24 mouse cellular contexts compared by ENCODE assay signal in the genomic region with DNA sequence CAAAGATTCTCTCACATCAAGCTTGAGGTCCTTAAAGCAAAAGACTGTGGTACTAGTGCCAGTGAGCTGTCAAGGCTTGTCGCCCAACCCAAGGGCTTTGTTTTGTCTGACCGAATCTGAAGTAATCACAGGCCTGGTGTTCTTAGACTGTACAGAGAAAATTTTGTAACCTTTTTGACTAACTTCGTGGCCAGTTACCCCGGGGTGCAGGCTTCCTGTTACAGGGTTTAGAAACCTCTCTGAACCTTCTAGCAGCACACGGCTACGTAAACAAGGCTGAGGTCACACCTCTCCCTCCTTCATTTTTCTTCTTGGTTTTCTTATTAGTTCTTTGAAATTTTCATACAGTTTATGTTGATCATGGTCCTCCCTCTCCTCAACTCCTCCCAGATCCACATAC. TPM values are rescaled to one million over a fixed set of nuclear protein-coding genes. Genes with fewer than 3 reads are reported as not detected.
A peak's percentile ranks its signal among the peaks of the same experiment; 100 is the strongest.
DNase-seq lines count a peak whose midpoint lies in the region; ATAC-seq and TF ChIP-seq lines count a peak whose summit lies in the region.
"Had no signal": no experiment of that assay in that cellular context is flagged by ENCODE, and none has a peak within 500 bp of the region (broad histone marks: within the 10 kb centered on the region; RNA-seq: fewer than 3 reads in every experiment).

No protein-coding gene starts in this region.

- 54% methylated on average over 6 of the region's 6 CpGs for WGBS in liver, postnatal 0 days (ENCODE audit: insufficient replicate concordance)
- 77% methylated on average over 6 of the region's 6 CpGs for WGBS in liver, embryonic 11.5 days
- 90% methylated on average over 6 of the region's 6 CpGs for WGBS in forebrain, embryonic 14.5 days

- H3K4me3 ChIP-seq in liver, postnatal 0 days (ENCODE audit: low read depth, low read length), result no peak overlapping the region
- no peak overlapping the region for H3K4me3 ChIP-seq in liver, embryonic 11.5 days (ENCODE audit: low read depth, low read length)
- H3K4me3 ChIP-seq in forebrain, embryonic 14.5 days (ENCODE audit: low read depth, low read length), result no peak overlapping the region
- H3K4me3 ChIP-seq: embryonic facial prominence, embryonic 15.5 days; forebrain, embryonic 10.5 days; heart, embryonic 13.5 days; hindbrain, embryonic 12.5 days; limb, embryonic 15.5 days; liver, embryonic 15.5 days; midbrain, embryonic 12.5 days; neural tube, embryonic 12.5 days had no signal

- DNase-seq in liver, postnatal 0 days, result no peak
- no peak for DNase-seq in liver, embryonic 11.5 days (ENCODE audit: low spot score)
- DNase-seq in CD8-positive naive resting alpha-beta T cell, adult 2 months (ENCODE audit: low read depth in 2 of 2, low spot score in 2 of 2), result peak; percentile 28 to 56
- peak; percentile 74 for DNase-seq in naive thymus-derived CD4-positive, alpha-beta T cell, adult 2 months (ENCODE audit: low read depth)
- DNase-seq in forebrain, embryonic 14.5 days (ENCODE audit: low spot score), result no peak
- no peak for DNase-seq in heart, adult 8-10 months (ENCODE audit: low spot score)
- DNase-seq: adrenal gland, postnatal 10 days; cerebellum, adult 9-10 months; heart, adult 11 months; heart, postnatal 14 days; kidney, adult 2 months; kidney, postnatal 10 days; left cerebral cortex, postnatal 4 days had no signal

- ATAC-seq in liver, postnatal 0 days, result peak; percentile 35; the same call in 1 of the 2 replicates
- no peak for ATAC-seq in liver, embryonic 11.5 days (replicated peaks; ENCODE audit: low FRiP score)
- ATAC-seq in granulocyte monocyte progenitor cell, adult 5-6 weeks (replicated peaks; ENCODE audit: poor library complexity, severe bottlenecking), result peak; percentile 65
- no peak for ATAC-seq in erythroid progenitor cell, adult 5-6 weeks (replicated peaks; ENCODE audit: low FRiP score, poor library complexity, severe bottlenecking)
- no peak for ATAC-seq in forebrain, embryonic 14.5 days

- H3K4me2 ChIP-seq in liver, postnatal 0 days (ENCODE audit: low read depth, low read length), result no peak overlapping the region
- no peak overlapping the region for H3K4me2 ChIP-seq in liver, embryonic 11.5 days
- no peak overlapping the region for H3K4me2 ChIP-seq in forebrain, embryonic 14.5 days (ENCODE audit: low read length)
- H3K4me2 ChIP-seq: embryonic facial prominence, embryonic 15.5 days; heart, embryonic 13.5 days; hindbrain, embryonic 12.5 days; limb, embryonic 15.5 days; liver, embryonic 15.5 days; midbrain, embryonic 12.5 days; neural tube, embryonic 12.5 days had no signal

- no peak overlapping the region for H3K9ac ChIP-seq in liver, postnatal 0 days (replicated peaks)
- no peak overlapping the region for H3K9ac ChIP-seq in liver, embryonic 11.5 days (ENCODE audit: low read depth, low read length)
- H3K9ac ChIP-seq in forebrain, embryonic 14.5 days (ENCODE audit: low read length), result no peak overlapping the region
- H3K9ac ChIP-seq: embryonic facial prominence, embryonic 15.5 days; heart, embryonic 13.5 days; hindbrain, embryonic 12.5 days; limb, embryonic 15.5 days; liver, embryonic 15.5 days; midbrain, embryonic 12.5 days; neural tube, embryonic 12.5 days had no signal

- 0 out of 2 replicates have a peak, but pooled peaks cover 3% of the 10 kb centered on the region for H3K27me3 ChIP-seq in liver, postnatal 0 days (ENCODE audit: insufficient read depth, low read length)
- H3K27me3 ChIP-seq in liver, embryonic 11.5 days (replicated peaks; ENCODE audit: control insufficient read depth, insufficient read depth, low read length), result no peaks in the 10 kb centered on the region
- H3K27me3 ChIP-seq in forebrain, embryonic 14.5 days (replicated peaks; ENCODE audit: control insufficient read depth, insufficient read depth, low read length), result no peaks in the 10 kb centered on the region
- H3K27me3 ChIP-seq: embryonic facial prominence, embryonic 15.5 days; heart, embryonic 13.5 days; hindbrain, embryonic 12.5 days; limb, embryonic 15.5 days; midbrain, embryonic 12.5 days; neural tube, embryonic 12.5 days had no signal

- no peaks in the 10 kb centered on the region for H3K36me3 ChIP-seq in liver, postnatal 0 days (replicated peaks; ENCODE audit: insufficient read depth, low read length)
- no peaks in the 10 kb centered on the region for H3K36me3 ChIP-seq in liver, embryonic 11.5 days (ENCODE audit: control insufficient read depth, insufficient read depth, low read length)
- no peaks in the 10 kb centered on the region for H3K36me3 ChIP-seq in forebrain, embryonic 14.5 days (ENCODE audit: control insufficient read depth, insufficient read depth, low read length)
- H3K36me3 ChIP-seq: embryonic facial prominence, embryonic 15.5 days; forebrain, embryonic 10.5 days; heart, embryonic 13.5 days; hindbrain, embryonic 12.5 days; limb, embryonic 15.5 days; liver, embryonic 15.5 days; midbrain, embryonic 12.5 days; neural tube, embryonic 12.5 days had no signal

- H3K4me1 ChIP-seq in liver, postnatal 0 days (ENCODE audit: insufficient read depth), result no peaks in the 10 kb centered on the region
- no peaks in the 10 kb centered on the region for H3K4me1 ChIP-seq in liver, embryonic 11.5 days (replicated peaks; ENCODE audit: control insufficient read depth, insufficient read depth, low read length)
- H3K4me1 ChIP-seq in forebrain, embryonic 14.5 days (ENCODE audit: control insufficient read depth, insufficient read depth, low read length), result no peaks in the 10 kb centered on the region
- H3K4me1 ChIP-seq: embryonic facial prominence, embryonic 15.5 days; forebrain, embryonic 10.5 days; heart, embryonic 13.5 days; hindbrain, embryonic 12.5 days; limb, embryonic 15.5 days; midbrain, embryonic 12.5 days; neural tube, embryonic 12.5 days had no signal

- no peaks in the 10 kb centered on the region for H3K9me3 ChIP-seq in liver, postnatal 0 days (ENCODE audit: low read length)
- 0 out of 2 replicates have a peak, but pooled peaks cover 2% of the 10 kb centered on the region for H3K9me3 ChIP-seq in liver, embryonic 11.5 days (ENCODE audit: control insufficient read depth, low read length)
- H3K9me3 ChIP-seq in forebrain, embryonic 14.5 days (replicated peaks; ENCODE audit: control insufficient read depth, low read length), result no peaks in the 10 kb centered on the region
- H3K9me3 ChIP-seq: embryonic facial prominence, embryonic 15.5 days; limb, embryonic 15.5 days; liver, embryonic 15.5 days; neural tube, embryonic 12.5 days had no signal

- TF ChIP-seq CTCF in liver, postnatal 0 days (IDR thresholded peaks at IDR 0.05; ENCODE audit: low read depth), result no peak

- no peak for TF ChIP-seq EP300 in liver, postnatal 0 days (IDR thresholded peaks at IDR 0.05; ENCODE audit: low read depth)

- H3K27ac ChIP-seq in liver, postnatal 0 days (ENCODE audit: low read depth), result peak overlapping the region; percentile 41
- no peak overlapping the region for H3K27ac ChIP-seq in liver, embryonic 11.5 days (ENCODE audit: low read depth, low read length)
- H3K27ac ChIP-seq in forebrain, embryonic 14.5 days (ENCODE audit: low read depth, low read length), result no peak overlapping the region
- H3K27ac ChIP-seq: embryonic facial prominence, embryonic 15.5 days; forebrain, embryonic 10.5 days; heart, embryonic 13.5 days; hindbrain, embryonic 12.5 days; limb, embryonic 15.5 days; liver, embryonic 15.5 days; macrophage; midbrain, embryonic 12.5 days; neural tube, embryonic 12.5 days had no signal

RNA-seq across cellular contexts. Expression of a gene that starts 13.4 kb away (rescaled TPM):
- 30.7 and 32.5 TPM in 2 replicates for polyA plus RNA-seq in liver, postnatal 0 days (2015; fragmentation: Nextera tagmentation; extraction: Ambion mirVana)
- 10.5 and 11.3 TPM in 2 replicates for polyA plus RNA-seq in liver, embryonic 11.5 days (2014; fragmentation: Nextera tagmentation; extraction: Ambion mirVana)
- total RNA-seq in granulocyte monocyte progenitor cell, adult 5-6 weeks (2014; fragmentation: Nextera tagmentation), result 0.34 TPM in 1 of 2 replicates, not detected in the other
- 0.36 and 0.47 TPM in 2 replicates for total RNA-seq in granulocyte monocyte progenitor cell, adult 5-6 weeks (2017)
- total RNA-seq in erythroid progenitor cell, adult 5-6 weeks (2015; ENCODE audit: low replicate concordance), result 149 and 155 TPM in 2 replicates
- total RNA-seq in erythroid progenitor cell, adult 5-6 weeks (2017; ENCODE audit: low replicate concordance), result 207 and 233 TPM in 2 replicates
- 1.9 and 2.9 TPM in 2 replicates for polyA plus RNA-seq in forebrain, embryonic 14.5 days (2014; fragmentation: Nextera tagmentation; extraction: Ambion mirVana)
- total RNA-seq in heart, adult 8-10 months (2022), result 10 to 100 TPM in 1 of 4 experiments, 1 to 10 TPM in 3; 6.1 to 30.2 (median 7.6) TPM

Comparison
In these comparisons a context has a peak if more than half of its experiments do, and no peak if none do; other contexts are left out.
1. ATAC-seq: peak in liver, postnatal 0 days (single experiment) and granulocyte monocyte progenitor cell, adult 5-6 weeks (single experiment); none in liver, embryonic 11.5 days (single experiment), erythroid progenitor cell, adult 5-6 weeks (single experiment) and forebrain, embryonic 14.5 days (single experiment).
2. DNase-seq: peak in CD8-positive naive resting alpha-beta T cell, adult 2 months (2 of 2) and naive thymus-derived CD4-positive, alpha-beta T cell, adult 2 months (single experiment); none in liver, postnatal 0 days (single experiment), liver, embryonic 11.5 days (single experiment), forebrain, embryonic 14.5 days (single experiment) and heart, adult 8-10 months (single experiment).
3. RNA of a gene that starts 13.4 kb away (total RNA-seq): 149 to 233 TPM in erythroid progenitor cell, adult 5-6 weeks and 6.1 to 30.2 TPM in heart, adult 8-10 months; 0.34 to 0.47 TPM in granulocyte monocyte progenitor cell, adult 5-6 weeks; every median in the first group is over 4 times any median in the second.